Mouse (Mus musculus) stomach, postnatal 0 days (tissue): Measurements from ENCODE around the gene Arhgef28.

Experiments
- CTCF ChIP-seq: IDR thresholded peaks from 2 replicates; pipeline ENCODE4 v1.5.1; 2016; ENCODE audit warnings: antibody characterized with exemption, low read depth, mild to moderate bottlenecking, moderate library complexity
- EP300 ChIP-seq: optimal IDR thresholded peaks from 2 replicates; pipeline ENCODE3; 2016; ENCODE audit warnings: antibody characterized with exemption

DNA sequence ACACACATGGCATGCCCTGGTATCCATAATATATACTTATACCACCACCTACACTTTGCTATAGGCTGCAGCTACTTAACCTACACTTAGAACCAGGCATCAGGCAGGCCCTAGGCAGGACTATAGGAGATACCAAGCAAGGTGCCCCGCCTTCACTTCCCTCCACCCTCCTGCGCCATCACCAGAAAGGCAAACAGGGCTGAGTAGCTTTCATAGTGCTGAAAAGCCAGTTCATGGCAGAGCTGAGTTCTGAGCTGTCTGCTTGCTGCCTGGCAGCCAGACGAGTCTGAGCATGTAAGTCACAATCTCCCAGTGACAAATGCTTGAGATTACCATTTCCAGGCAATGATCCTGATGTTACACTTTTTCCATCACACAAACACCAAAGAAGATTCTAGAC, 167.5 kb downstream of the Arhgef28 start:
- TF ChIP-seq EP300 = no peak
- TF ChIP-seq CTCF = no peak
